ENCODE assay signal across 9 mouse cellular contexts in genomic region chr13:36019309-36020274, GRCm38 (mm10).
A peak's percentile ranks its signal among the peaks of the same experiment; 100 is the strongest.
DNase-seq lines count a peak whose midpoint lies in the region; ATAC-seq and TF ChIP-seq lines count a peak whose summit lies in the region.
"Had no signal": no experiment of that assay in that cellular context is flagged by ENCODE, and none has a peak within 500 bp of the region (broad histone marks: within the 10 kb centered on the region; RNA-seq: fewer than 3 reads in every experiment).

No protein-coding gene starts in this region.

- H3K9me3 ChIP-seq in embryonic facial prominence, embryonic 10.5 days, result no peaks in the 10 kb centered on the region
- H3K9me3 ChIP-seq in hindbrain, embryonic 11.5 days (ENCODE audit: control insufficient read depth, low read length), result no peaks in the 10 kb centered on the region
- no peaks in the 10 kb centered on the region for H3K9me3 ChIP-seq in lung, embryonic 14.5 days (ENCODE audit: low read depth, low read length)
- H3K9me3 ChIP-seq: heart, embryonic 13.5 days had no signal

- H3K9ac ChIP-seq in hindbrain, embryonic 11.5 days (ENCODE audit: low read depth, low read length), result no peak overlapping the region
- H3K9ac ChIP-seq in lung, embryonic 14.5 days, result no peak overlapping the region
- H3K9ac ChIP-seq: heart, embryonic 13.5 days had no signal

- ATAC-seq in hindbrain, embryonic 11.5 days (ENCODE audit: low FRiP score), result peak; percentile 82
- no peak for ATAC-seq in lung, embryonic 14.5 days (ENCODE audit: insufficient read depth)

- DNase-seq in ES-CJ7 (ENCODE audit: low read depth, low spot score), result peak; percentile 59
- peak; percentile 51 for DNase-seq in adrenal gland, postnatal 25 days
- peak; percentile 49 for DNase-seq in embryonic facial prominence, embryonic 10.5 days (ENCODE audit: low spot score)
- DNase-seq in hindbrain, embryonic 11.5 days (ENCODE audit: low spot score), result peak; percentile 88
- DNase-seq in layer of hippocampus, adult 18-20 months (ENCODE audit: low spot score in 2 of 2), result peak; percentile 48 to 92
- peak; percentile 97 for DNase-seq in lung, embryonic 14.5 days
- peak; percentile 60 for DNase-seq in retina, adult 2 months (ENCODE audit: low read depth, low spot score)
- peak; percentile 81 for DNase-seq in urinary bladder, postnatal 14 days (ENCODE audit: low spot score)

- no peaks in the 10 kb centered on the region for H3K36me3 ChIP-seq in embryonic facial prominence, embryonic 10.5 days (replicated peaks)
- H3K36me3 ChIP-seq in hindbrain, embryonic 11.5 days (ENCODE audit: control insufficient read depth, insufficient read depth, low read length), result no peaks in the 10 kb centered on the region
- H3K36me3 ChIP-seq in lung, embryonic 14.5 days (ENCODE audit: insufficient read depth), result no peaks in the 10 kb centered on the region
- H3K36me3 ChIP-seq: heart, embryonic 13.5 days had no signal

- no peaks in the 10 kb centered on the region for H3K27me3 ChIP-seq in embryonic facial prominence, embryonic 10.5 days (replicated peaks; ENCODE audit: low read depth, poor library complexity, severe bottlenecking)
- no peaks in the 10 kb centered on the region for H3K27me3 ChIP-seq in hindbrain, embryonic 11.5 days (ENCODE audit: control insufficient read depth, insufficient read depth, low read length)
- no peaks in the 10 kb centered on the region for H3K27me3 ChIP-seq in lung, embryonic 14.5 days (ENCODE audit: insufficient read depth, low read length)
- H3K27me3 ChIP-seq: heart, embryonic 13.5 days had no signal

- no peak overlapping the region for H3K27ac ChIP-seq in embryonic facial prominence, embryonic 10.5 days (replicated peaks)
- H3K27ac ChIP-seq in hindbrain, embryonic 11.5 days (ENCODE audit: low read depth, low read length), result 0 out of 2 replicates have a peak overlapping the region, but pooled peaks have one; percentile 0
- H3K27ac ChIP-seq in lung, embryonic 14.5 days (ENCODE audit: low read depth), result no peak overlapping the region
- H3K27ac ChIP-seq: heart, embryonic 13.5 days had no signal

- 70% methylated on average over 10 of the region's 10 CpGs for WGBS in embryonic facial prominence, embryonic 10.5 days
- WGBS in hindbrain, embryonic 11.5 days, result 58% methylated on average over 10 of the region's 10 CpGs
- WGBS in lung, embryonic 14.5 days, result 59% methylated on average over 10 of the region's 10 CpGs

- H3K4me3 ChIP-seq in embryonic facial prominence, embryonic 10.5 days, result no peak overlapping the region
- H3K4me3 ChIP-seq in hindbrain, embryonic 11.5 days (ENCODE audit: low read depth, low read length), result no peak overlapping the region
- no peak overlapping the region for H3K4me3 ChIP-seq in lung, embryonic 14.5 days (ENCODE audit: low read depth, low read length)
- H3K4me3 ChIP-seq: heart, embryonic 13.5 days had no signal

- H3K4me1 ChIP-seq in embryonic facial prominence, embryonic 10.5 days, result no peaks in the 10 kb centered on the region
- no peaks in the 10 kb centered on the region for H3K4me1 ChIP-seq in hindbrain, embryonic 11.5 days (replicated peaks; ENCODE audit: control insufficient read depth, insufficient read depth, low read length)
- no peaks in the 10 kb centered on the region for H3K4me1 ChIP-seq in lung, embryonic 14.5 days (ENCODE audit: insufficient read depth)

- peak; percentile 72 for TF ChIP-seq CTCF in lung, embryonic 14.5 days (IDR thresholded peaks at IDR 0.05; ENCODE audit: low read depth)

- H3K4me2 ChIP-seq in hindbrain, embryonic 11.5 days (replicated peaks; ENCODE audit: low read depth, low read length), result no peak overlapping the region
- H3K4me2 ChIP-seq in lung, embryonic 14.5 days, result no peak overlapping the region
- H3K4me2 ChIP-seq: heart, embryonic 13.5 days had no signal
